Mouse (Mus musculus) heart, adult 2 months (tissue): Measurements from ENCODE around the gene Madcam1. TPM values are rescaled to one million over a fixed set of nuclear protein-coding genes. Genes with fewer than 3 reads are reported as not detected.
A peak's percentile ranks its signal among the peaks of the same experiment; 100 is the strongest.

Source experiments
- DNase-seq, 2 experiments: peaks; one replicate each; pipeline ENCODE4 v3.0.0; 2021
- H3K27ac ChIP-seq: fragments of 200-600 bp; 2 replicates; pipeline ENCODE4 v1.8.1; 2022
- H3K27me3 ChIP-seq: fragments of 200-500 bp; 2 replicates; pipeline ENCODE4 v1.6.1; 2012; ENCODE audit warnings: mild to moderate bottlenecking, low read length, inconsistent platforms, mixed read lengths; ENCODE audit not compliant: control insufficient read depth, insufficient read depth
- H3K36me3 ChIP-seq: fragments of 200-500 bp; 2 replicates; pipeline ENCODE4 v1.6.1; 2012; ENCODE audit warnings: low read length, inconsistent platforms; ENCODE audit not compliant: control insufficient read depth, insufficient read depth
- H3K4me1 ChIP-seq: fragments of 200-500 bp; 2 replicates; pipeline ENCODE4 v1.6.1; 2011; ENCODE audit warnings: low read length; ENCODE audit not compliant: control insufficient read depth, insufficient read depth
- H3K4me3 ChIP-seq: fragments of 200-600 bp; 2 replicates; pipeline ENCODE4 v1.8.1; 2022
- H3K79me2 ChIP-seq: fragments of 200-500 bp; replicated peaks from 2 replicates; pipeline ENCODE4 v1.6.1; 2012; ENCODE audit warnings: mild to moderate bottlenecking, inconsistent platforms, low read length, moderate library complexity, mixed read lengths; ENCODE audit not compliant: control insufficient read depth, insufficient read depth
- H3K9ac ChIP-seq: fragments of 200-500 bp; 2 replicates; pipeline ENCODE4 v1.6.1; 2012; ENCODE audit warnings: low read depth, mild to moderate bottlenecking, control low read depth, inconsistent platforms, low read length, mixed read lengths
- CTCF ChIP-seq: fragments of 200-600 bp; IDR thresholded peaks from 2 replicates; pipeline ENCODE4 v1.8.1; 2022; ENCODE audit warnings: antibody characterized with exemption, mild to moderate bottlenecking, moderate library complexity
- EP300 ChIP-seq: fragments of 200-500 bp; IDR thresholded peaks from 2 replicates; pipeline ENCODE4 v1.6.1; 2011; ENCODE audit warnings: low read depth, low read length, control low read depth; ENCODE audit not compliant: insufficient read depth
- POLR2A ChIP-seq: fragments of 200-500 bp; IDR thresholded peaks from 2 replicates; pipeline ENCODE4 v1.6.1; 2011; ENCODE audit warnings: mild to moderate bottlenecking, low read depth, low read length, control low read depth; ENCODE audit not compliant: insufficient read depth
- WGBS: fragments of 180-500 bp; shearing (Covaris S2); methylation state at CpG from one replicate; pipeline ENCODE4 v1.1.7; 2018; 5-methylcytosine and 5-hydroxymethylcytosine counted together
- intact Hi-C: fragments of 180-260 bp; cut with DNase I; formaldehyde crosslinking; loops from one replicate; pipeline ENCODE4 v1.15.1; 2025
- polyA plus RNA-seq: library from polyadenylated mRNA; depleted of rRNA; stranded (reverse); fragments of >200 nt; gene quantifications from 2 replicates; pipeline ENCODE4 v1.2.3, GENCODE M21; 2012
- total RNA-seq, 2 experiments: library from RNA; stranded (reverse); gene quantifications; 2 replicates each; pipeline ENCODE4 v1.2.3; 2021

Madcam1 gene
- total and polyA plus RNA-seq, 3 experiments: not detected

DNA sequence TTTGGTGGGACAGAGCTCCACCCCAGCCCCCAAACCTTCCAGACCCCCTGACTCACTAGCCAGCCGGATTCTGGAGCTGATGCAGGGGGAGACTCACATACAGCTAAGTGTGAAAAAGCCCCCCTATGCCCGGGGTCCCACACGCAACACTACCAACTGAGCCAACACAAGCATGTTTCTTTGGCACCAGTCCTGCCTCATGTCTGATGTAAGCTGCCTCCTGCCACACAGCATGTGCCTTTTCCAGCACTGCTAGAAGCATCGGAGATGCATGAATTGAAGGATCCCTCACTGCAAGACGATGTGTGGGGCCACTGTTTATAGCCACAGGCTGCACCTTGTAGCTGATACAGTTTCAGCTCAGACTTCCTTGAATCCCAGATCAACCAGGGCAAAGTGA lies 36.0 kb upstream of the Madcam1 start:
- DNase-seq: no peak
- H3K79me2 ChIP-seq: no peaks in the 10 kb centered on the region
- H3K27me3 ChIP-seq: no peaks in the 10 kb centered on the region
- H3K36me3 ChIP-seq: no peaks in the 10 kb centered on the region
- no peak for TF ChIP-seq CTCF
- TF ChIP-seq POLR2A: no peak
- no peak for TF ChIP-seq EP300
- H3K4me1 ChIP-seq: no peaks in the 10 kb centered on the region
- WGBS: 82% methylated on average over 5 of the region's 5 CpGs
- H3K9ac ChIP-seq: no peak overlapping the region
- intact Hi-C loops: no loop called here
- H3K27ac ChIP-seq: no peak overlapping the region
- H3K4me3 ChIP-seq: no peak overlapping the region

DNA sequence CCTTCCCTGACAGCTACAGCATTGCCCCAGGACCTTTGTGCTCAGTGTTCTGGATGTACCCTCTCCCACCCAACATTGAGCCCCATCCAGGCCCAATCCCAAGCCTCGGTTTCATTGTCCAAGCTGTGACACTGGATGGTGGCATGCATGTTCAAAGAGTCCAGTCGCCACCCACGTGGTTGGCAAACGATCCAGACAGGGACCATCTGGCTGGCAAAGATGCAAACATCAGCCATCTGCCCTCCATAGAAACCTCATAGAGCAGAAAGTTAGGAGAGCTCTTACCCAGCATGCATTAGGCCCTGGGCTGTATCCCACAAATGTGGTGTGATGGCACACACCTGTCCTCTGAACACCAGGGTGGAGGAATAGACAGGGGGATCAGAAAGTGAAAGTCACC lies 32.9 kb upstream of the Madcam1 start:
- Histone ChIP-seq H3K27ac (no peak overlapping the region), H3K9ac (no peak overlapping the region), H3K36me3 (no peaks in the 10 kb centered on the region), H3K4me1 (peaks cover 1% of the 10 kb centered on the region; the same call in 1 of the 2 replicates), H3K79me2 (no peaks in the 10 kb centered on the region), H3K27me3 (no peaks in the 10 kb centered on the region), H3K4me3 (no peak overlapping the region)
- no peak for DNase-seq
- TF ChIP-seq POLR2A: no peak
- no peak for TF ChIP-seq EP300
- no peak for TF ChIP-seq CTCF
- 82% methylated on average over 4 of the region's 4 CpGs for WGBS
- intact Hi-C loops: no loop called here

GRCm38 (mm10) chr10:79633006-79633777 lies 31.2 kb upstream of the Madcam1 start:
- WGBS: 66% methylated on average over 17 of the region's 17 CpGs
- no peak overlapping the region for H3K4me3 ChIP-seq
- TF ChIP-seq EP300 (no peak), POLR2A (no peak), CTCF (no peak)
- no peaks in the 10 kb centered on the region for H3K36me3 ChIP-seq
- H3K27me3 ChIP-seq: no peaks in the 10 kb centered on the region; the same call in 1 of the 2 replicates
- no peak overlapping the region for H3K27ac ChIP-seq
- intact Hi-C loops: no loop called here
- no peak for DNase-seq
- H3K4me1 ChIP-seq: peaks cover 1% of the 10 kb centered on the region; the same call in 1 of the 2 replicates
- no peaks in the 10 kb centered on the region for H3K79me2 ChIP-seq
- H3K9ac ChIP-seq: no peak overlapping the region

DNA sequence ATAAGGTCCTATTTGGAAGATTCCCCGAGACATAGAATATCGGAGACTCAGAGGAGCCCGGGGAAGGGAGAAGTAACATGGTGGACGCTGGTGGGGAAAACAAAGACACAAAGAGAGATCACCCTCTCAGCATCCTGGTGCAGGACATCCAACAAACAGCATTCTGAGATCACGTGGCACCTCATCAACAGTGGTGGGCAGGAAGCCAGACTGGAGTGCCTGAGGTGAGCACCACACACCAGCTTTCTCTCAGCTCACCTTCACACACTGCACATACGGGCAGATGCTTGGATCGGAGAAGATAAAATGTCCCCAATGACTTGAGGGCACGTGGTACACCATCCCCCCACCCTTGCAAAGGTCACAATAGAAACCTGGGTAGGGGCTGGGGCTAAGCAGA lies 28.1 kb upstream of the Madcam1 start:
- WGBS: 87% methylated on average over 8 of the region's 8 CpGs
- no peak overlapping the region for H3K27ac ChIP-seq

GRCm38 (mm10) chr10:79637128-79638110 lies 26.9 kb upstream of the Madcam1 start, which contains the start of gene Shc2:
Gene Shc2, minus strand, starts transcription at chr10:79637918.
- Histone ChIP-seq H3K4me1 (peaks cover 1% of the 10 kb centered on the region; the same call in 1 of the 2 replicates), H3K27me3 (no peaks in the 10 kb centered on the region; the same call in 1 of the 2 replicates), H3K9ac (peak within 1 kb of the TSS; percentile 62), H3K79me2 (no peaks in the 10 kb centered on the region), H3K4me3 (peak within 1 kb of the TSS; percentile 45), H3K27ac (no peak within 1 kb of the TSS; the same call in 1 of the 2 replicates), H3K36me3 (no peaks in the 10 kb centered on the region)
- DNase-seq: peak; percentile 31 to 54
- intact Hi-C loops: no loop called here
- TF ChIP-seq EP300 (no peak), POLR2A (no peak), CTCF (no peak)
- 1% methylated on average over 102 of the region's 116 CpGs for WGBS

More for the DNA sequence above, 28.1 kb upstream of the Madcam1 start:
- no peaks in the 10 kb centered on the region; the same call in 1 of the 2 replicates for H3K27me3 ChIP-seq
- intact Hi-C loops: no loop called here
- H3K9ac ChIP-seq: no peak overlapping the region
- TF ChIP-seq EP300: no peak
- no peak for TF ChIP-seq POLR2A
- no peak for TF ChIP-seq CTCF
- H3K4me3 ChIP-seq: no peak overlapping the region
- no peak for DNase-seq
- H3K4me1 ChIP-seq: peaks cover 1% of the 10 kb centered on the region; the same call in 1 of the 2 replicates
- H3K36me3 ChIP-seq: no peaks in the 10 kb centered on the region
- H3K79me2 ChIP-seq: no peaks in the 10 kb centered on the region
